Mouse (Mus musculus): ENCODE results near the gene Thsd4. TPM values are rescaled to one million over a fixed set of nuclear protein-coding genes. Genes with fewer than 3 reads are reported as not detected.

Gene Thsd4
- polyA plus RNA-seq, 1 experiment from 2014 or later = 11.4 TPM

DNA sequence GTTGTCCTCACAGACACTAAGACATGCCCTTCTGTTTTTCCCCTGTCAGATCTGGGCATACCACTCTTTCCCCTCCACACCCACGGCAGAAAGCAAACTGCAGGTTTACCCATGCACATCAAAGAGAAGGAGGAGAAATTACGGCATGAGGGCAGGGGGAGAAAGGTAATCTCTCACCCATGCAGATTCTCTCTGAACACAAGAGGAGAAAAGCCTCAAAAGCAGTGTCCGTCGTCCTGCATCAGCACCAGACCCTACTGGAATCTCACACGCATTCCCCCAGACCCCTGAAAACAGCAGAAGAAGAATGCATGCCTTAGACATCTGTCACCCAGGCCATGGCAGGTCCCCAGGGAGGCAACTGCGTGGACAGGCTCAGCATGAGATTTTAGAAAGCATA, 381.4 kb downstream of the Thsd4 start:
- Histone ChIP-seq H3K4me2 (replicated peaks; ENCODE audit: low read depth) (no peak overlapping the region), H3K36me3 (ENCODE audit: control insufficient read depth, insufficient read depth) (no peaks in the 10 kb centered on the region), H3K4me3 (ENCODE audit: low read depth, low read length) (no peak overlapping the region), H3K4me1 (replicated peaks; ENCODE audit: control insufficient read depth, insufficient read depth, low read length) (no peaks in the 10 kb centered on the region), H3K9ac (ENCODE audit: low read depth, low read length) (no peak overlapping the region), H3K27me3 (replicated peaks; ENCODE audit: control insufficient read depth, insufficient read depth, low read length) (no peaks in the 10 kb centered on the region), H3K27ac (ENCODE audit: low read depth, low read length) (no peak overlapping the region), H3K9me3 (ENCODE audit: control insufficient read depth) (no peaks in the 10 kb centered on the region)
- no peak for TF ChIP-seq CTCF (IDR thresholded peaks at IDR 0.05; ENCODE audit: low read depth)
- no peak for ATAC-seq
- WGBS = 55% methylated on average over 6 of the region's 6 CpGs

DNA sequence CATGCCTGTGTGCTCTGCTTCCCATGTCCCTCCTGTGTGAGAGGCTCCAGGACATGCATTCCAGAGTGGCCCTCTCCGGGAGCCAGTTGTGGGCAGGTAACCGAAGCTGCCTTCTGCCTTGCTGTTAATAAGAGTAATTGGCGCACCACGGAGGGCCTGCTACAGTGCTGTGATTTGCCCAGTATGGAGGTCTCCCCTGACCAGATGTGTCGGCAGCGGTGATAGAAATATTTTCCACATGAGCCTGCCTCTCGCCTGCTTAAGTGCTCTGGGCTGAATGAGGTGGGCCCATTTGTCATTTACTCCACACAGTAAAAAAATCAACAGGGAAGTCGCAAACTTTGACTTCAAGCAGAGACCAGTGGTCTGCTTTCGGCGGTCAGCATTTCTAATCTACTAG, 382.4 kb downstream of the Thsd4 start:
- no peak for ATAC-seq
- H3K36me3 ChIP-seq (ENCODE audit: control insufficient read depth, insufficient read depth) = no peaks in the 10 kb centered on the region
- H3K9ac ChIP-seq (ENCODE audit: low read depth, low read length) = no peak overlapping the region
- no peaks in the 10 kb centered on the region for H3K9me3 ChIP-seq (ENCODE audit: control insufficient read depth)
- no peaks in the 10 kb centered on the region for H3K4me1 ChIP-seq (replicated peaks; ENCODE audit: control insufficient read depth, insufficient read depth, low read length)
- no peak overlapping the region for H3K4me2 ChIP-seq (replicated peaks; ENCODE audit: low read depth)
- H3K27ac ChIP-seq (ENCODE audit: low read depth, low read length) = no peak overlapping the region
- 72% methylated on average over 10 of the region's 10 CpGs for WGBS
- H3K4me3 ChIP-seq (ENCODE audit: low read depth, low read length) = no peak overlapping the region
- no peak for TF ChIP-seq CTCF (IDR thresholded peaks at IDR 0.05; ENCODE audit: low read depth)
- no peaks in the 10 kb centered on the region for H3K27me3 ChIP-seq (replicated peaks; ENCODE audit: control insufficient read depth, insufficient read depth, low read length)

- H3K4me1 ChIP-seq (replicated peaks; ENCODE audit: control insufficient read depth, insufficient read depth, low read length) = no peaks in the 10 kb centered on the region
- TF ChIP-seq CTCF (IDR thresholded peaks at IDR 0.05; ENCODE audit: low read depth) = no peak
- no peak overlapping the region for H3K9ac ChIP-seq (ENCODE audit: low read depth, low read length)
- ATAC-seq = no peak
- H3K4me3 ChIP-seq (ENCODE audit: low read depth, low read length) = no peak overlapping the region
- H3K27ac ChIP-seq (ENCODE audit: low read depth, low read length) = no peak overlapping the region
- WGBS = 79% methylated on average over 6 of the region's 6 CpGs
- H3K27me3 ChIP-seq (replicated peaks; ENCODE audit: control insufficient read depth, insufficient read depth, low read length) = no peaks in the 10 kb centered on the region
- no peak overlapping the region for H3K4me2 ChIP-seq (replicated peaks; ENCODE audit: low read depth)
- no peaks in the 10 kb centered on the region for H3K9me3 ChIP-seq (ENCODE audit: control insufficient read depth)
- H3K36me3 ChIP-seq (ENCODE audit: control insufficient read depth, insufficient read depth) = no peaks in the 10 kb centered on the region
These were observed 392.4 kb downstream of the Thsd4 start for GRCm38 (mm10) chr9:60129235-60129991.

- Histone ChIP-seq H3K4me3 (ENCODE audit: low read depth, low read length) (no peak overlapping the region), H3K4me2 (replicated peaks; ENCODE audit: low read depth) (no peak overlapping the region), H3K9me3 (ENCODE audit: control insufficient read depth) (no peaks in the 10 kb centered on the region), H3K27ac (ENCODE audit: low read depth, low read length) (no peak overlapping the region), H3K36me3 (ENCODE audit: control insufficient read depth, insufficient read depth) (no peaks in the 10 kb centered on the region), H3K4me1 (replicated peaks; ENCODE audit: control insufficient read depth, insufficient read depth, low read length) (no peaks in the 10 kb centered on the region), H3K9ac (ENCODE audit: low read depth, low read length) (no peak overlapping the region), H3K27me3 (replicated peaks; ENCODE audit: control insufficient read depth, insufficient read depth, low read length) (no peaks in the 10 kb centered on the region)
- WGBS = 68% methylated on average over 5 of the region's 5 CpGs
- no peak for ATAC-seq
- TF ChIP-seq CTCF (IDR thresholded peaks at IDR 0.05; ENCODE audit: low read depth) = no peak
These were observed 394.9 kb downstream of the Thsd4 start for GRCm38 (mm10) chr9:60126961-60127360.

- Histone ChIP-seq H3K4me1 (replicated peaks; ENCODE audit: control insufficient read depth, insufficient read depth, low read length) (no peaks in the 10 kb centered on the region), H3K4me3 (ENCODE audit: low read depth, low read length) (no peak overlapping the region), H3K36me3 (ENCODE audit: control insufficient read depth, insufficient read depth) (no peaks in the 10 kb centered on the region), H3K4me2 (replicated peaks; ENCODE audit: low read depth) (no peak overlapping the region), H3K9me3 (ENCODE audit: control insufficient read depth) (no peaks in the 10 kb centered on the region), H3K27me3 (replicated peaks; ENCODE audit: control insufficient read depth, insufficient read depth, low read length) (no peaks in the 10 kb centered on the region), H3K27ac (ENCODE audit: low read depth, low read length) (no peak overlapping the region), H3K9ac (ENCODE audit: low read depth, low read length) (no peak overlapping the region)
- TF ChIP-seq CTCF (IDR thresholded peaks at IDR 0.05; ENCODE audit: low read depth) = no peak
- ATAC-seq = no peak
- WGBS = 88% methylated on average over 9 of the region's 9 CpGs
These were observed 397.7 kb downstream of the Thsd4 start for GRCm38 (mm10) chr9:60124102-60124501.

DNA sequence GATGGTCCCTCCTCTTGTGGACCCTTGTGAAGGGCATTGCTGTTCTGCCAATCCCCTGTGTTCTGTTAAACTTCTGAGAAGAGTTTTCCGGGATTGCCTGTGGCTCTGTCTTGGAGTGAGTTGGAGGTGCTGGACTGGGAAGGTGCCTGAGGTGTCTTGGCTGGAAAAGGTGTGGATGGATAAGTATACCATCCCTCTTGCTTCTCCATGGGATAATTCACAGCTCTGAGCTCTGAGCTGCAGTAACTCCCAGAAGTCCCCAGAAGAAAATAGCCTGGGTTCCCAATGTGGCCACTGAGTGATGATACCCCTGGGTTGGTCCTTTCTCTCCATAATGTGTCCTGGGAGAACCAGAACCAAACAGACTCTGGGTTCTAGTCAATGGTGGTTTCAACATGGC, 398.8 kb downstream of the Thsd4 start:
- Histone ChIP-seq H3K27ac (ENCODE audit: low read depth, low read length) (no peak overlapping the region), H3K4me2 (replicated peaks; ENCODE audit: low read depth) (no peak overlapping the region), H3K36me3 (ENCODE audit: control insufficient read depth, insufficient read depth) (no peaks in the 10 kb centered on the region), H3K9ac (ENCODE audit: low read depth, low read length) (no peak overlapping the region), H3K27me3 (replicated peaks; ENCODE audit: control insufficient read depth, insufficient read depth, low read length) (no peaks in the 10 kb centered on the region), H3K4me1 (replicated peaks; ENCODE audit: control insufficient read depth, insufficient read depth, low read length) (no peaks in the 10 kb centered on the region), H3K9me3 (ENCODE audit: control insufficient read depth) (no peaks in the 10 kb centered on the region), H3K4me3 (ENCODE audit: low read depth, low read length) (no peak overlapping the region)
- no peak for TF ChIP-seq CTCF (IDR thresholded peaks at IDR 0.05; ENCODE audit: low read depth)
- WGBS = 81% methylated on average over 1 of the region's 1 CpGs
- no peak for ATAC-seq
